Mouse (Mus musculus) layer of hippocampus, postnatal 36 days (tissue): ENCODE results near the gene Gm45234. TPM values are rescaled to one million over a fixed set of nuclear protein-coding genes. Genes with fewer than 3 reads are reported as not detected.

Source experiments
- DNase-seq, 2 experiments: peaks; one replicate each; pipeline ENCODE4 v3.0.0; 2022
- total RNA-seq, 2 experiments: library from RNA; stranded (reverse); gene quantifications; 2 replicates each; pipeline ENCODE4 v1.2.3; 2021

The Gm45234 gene
- total RNA-seq, 2 experiments from 2014 or later: not detected

DNA sequence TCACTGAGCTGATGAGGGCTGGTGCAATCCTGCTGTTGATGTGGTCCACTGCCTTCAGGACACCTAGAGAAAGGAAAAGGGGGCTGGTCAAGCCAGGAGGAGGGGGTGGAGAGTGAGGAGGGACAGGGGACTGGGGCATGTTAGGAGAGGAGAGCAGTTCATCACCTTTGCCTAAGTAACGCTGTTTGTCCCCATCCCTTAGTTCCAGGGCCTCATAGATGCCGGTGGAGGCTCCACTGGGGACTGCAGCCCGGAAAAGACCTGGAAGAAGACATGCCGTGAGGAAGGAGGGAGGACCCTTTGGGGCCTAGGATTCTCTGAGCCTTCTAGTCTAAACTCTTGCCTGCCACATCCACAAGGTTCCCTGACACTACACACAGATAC is 11.7 kb upstream of the Gm45234 start:
- no peak for DNase-seq

DNA sequence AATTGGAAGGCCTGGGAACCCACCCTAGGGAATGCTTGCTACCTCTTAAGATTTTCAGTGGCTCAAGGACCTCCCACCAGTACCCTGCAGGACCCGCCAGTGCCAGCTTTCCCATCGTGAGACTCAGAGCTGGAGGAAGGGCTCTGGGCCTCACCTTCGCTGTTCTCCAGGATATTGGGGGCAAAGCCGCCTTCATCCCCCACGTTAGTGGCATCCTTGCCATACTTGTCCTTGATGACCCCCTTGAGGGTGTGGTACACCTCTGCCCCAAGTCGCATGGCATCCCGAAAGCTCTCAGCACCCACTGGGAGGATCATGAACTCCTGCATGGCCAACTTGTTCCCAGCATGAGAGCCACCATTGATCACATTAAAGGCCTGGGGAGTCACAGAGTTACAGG is 10.1 kb upstream of the Gm45234 start:
- DNase-seq: no peak

DNA sequence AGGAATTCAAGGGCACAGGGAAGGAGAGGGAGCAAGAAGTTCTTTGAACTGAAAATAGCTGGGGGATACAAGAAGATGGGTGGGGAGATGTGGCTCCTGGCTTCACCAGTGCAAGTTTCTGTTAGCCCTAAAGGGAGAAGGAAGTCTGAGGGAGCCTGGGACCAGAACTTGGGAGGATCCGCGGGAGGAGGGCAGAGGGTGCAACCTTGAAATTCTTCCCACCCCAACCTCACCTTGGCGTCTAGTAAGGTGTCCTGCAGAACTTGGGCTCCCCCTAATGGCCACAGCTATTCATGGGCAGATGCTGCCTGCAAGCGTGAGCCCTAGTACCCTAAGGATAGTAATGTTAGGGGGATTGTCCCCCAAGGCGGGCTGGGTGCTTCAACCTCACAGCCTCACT is 3.4 kb upstream of the Gm45234 start:
- DNase-seq: peak; percentile 78 to 79

DNA sequence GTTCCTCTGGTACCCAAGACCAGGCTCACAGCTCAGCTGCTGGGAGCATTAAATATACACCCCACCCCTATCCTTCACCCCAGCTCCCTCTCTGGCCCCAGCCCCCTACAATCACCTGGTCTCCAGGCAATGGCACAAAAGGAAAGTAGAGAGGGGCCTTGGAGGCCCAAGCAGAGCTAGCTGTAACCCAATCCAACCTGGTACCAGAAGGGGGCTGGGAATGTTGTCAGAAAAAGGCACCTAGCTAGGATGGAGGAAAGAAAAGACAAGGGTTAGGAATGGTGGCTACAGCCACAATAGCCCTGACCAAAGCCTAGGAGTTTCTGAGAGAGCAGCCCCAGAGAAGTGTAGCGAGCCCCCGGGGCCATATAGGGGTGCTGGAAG is 3.0 kb upstream of the Gm45234 start:
- DNase-seq: no peak

DNA sequence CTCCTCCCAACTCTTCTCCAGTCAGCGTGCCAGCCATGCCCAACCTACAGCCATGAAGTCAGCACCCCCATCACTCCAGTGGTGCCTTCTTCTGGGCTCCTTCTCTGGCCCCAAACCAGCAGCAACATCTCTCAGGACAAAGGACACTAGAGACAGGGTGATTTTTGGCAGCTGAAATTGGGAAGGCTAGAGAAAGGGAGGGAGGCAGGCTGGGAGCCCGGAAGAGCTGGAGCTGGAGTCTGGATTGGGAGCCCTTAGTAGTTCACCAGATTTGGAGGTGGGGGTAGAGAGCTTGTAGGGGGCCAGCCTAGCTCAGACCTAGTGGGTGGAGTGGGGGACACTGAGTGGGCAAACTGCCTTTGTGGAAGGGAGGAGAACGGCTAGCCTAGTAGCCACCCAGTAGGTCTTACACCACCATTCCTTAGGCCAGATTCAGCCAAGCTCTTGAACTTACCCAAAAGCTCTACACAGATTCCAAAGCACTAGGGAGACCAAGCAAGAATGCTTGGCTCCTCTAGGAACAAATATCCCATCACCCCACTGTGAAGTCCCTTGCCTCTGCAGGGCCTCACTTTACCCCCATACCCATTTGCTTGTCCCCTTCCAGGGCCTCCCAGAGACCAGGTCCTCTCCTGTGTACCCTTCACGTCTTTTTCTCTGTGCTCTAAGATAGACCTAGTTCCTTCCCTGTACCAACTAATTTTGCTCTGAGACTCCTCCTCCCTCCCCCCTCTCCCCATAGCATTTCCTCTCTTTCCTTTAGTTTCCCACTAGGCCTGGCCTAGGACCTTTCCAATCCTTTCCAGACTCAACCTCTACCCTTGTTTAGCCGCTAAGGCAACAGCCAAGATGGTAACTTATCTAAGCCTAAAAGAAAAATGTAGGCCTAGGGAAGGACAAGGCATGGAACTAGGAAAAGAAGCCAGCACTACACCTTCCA is 2.4 kb upstream of the Gm45234 start:
- DNase-seq: peak; percentile 56 to 64

DNA sequence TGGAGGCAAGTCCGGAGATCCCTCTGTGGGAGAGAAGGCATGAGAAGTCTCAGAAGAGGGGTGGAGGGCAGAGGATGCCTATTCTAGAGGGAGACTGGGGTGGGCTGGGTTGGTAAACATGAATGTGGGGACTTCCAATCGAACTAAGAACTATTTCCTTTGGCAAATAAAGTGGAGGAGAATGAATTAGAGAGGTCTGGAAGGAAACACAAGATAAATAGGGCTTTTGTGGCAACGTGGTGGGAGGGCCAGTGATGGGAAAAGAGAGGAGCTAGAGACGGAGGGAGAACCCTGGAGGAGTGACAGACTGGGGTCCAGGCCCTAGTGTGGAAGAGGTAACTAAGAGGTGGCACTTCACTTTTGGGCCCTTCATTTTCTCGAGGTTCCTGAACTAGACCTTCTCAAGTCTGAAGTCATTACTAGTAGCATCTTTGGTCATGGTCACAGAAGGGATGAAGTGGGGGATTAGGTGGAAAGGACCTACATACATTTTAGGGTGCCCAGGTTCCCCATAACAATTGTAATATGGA is 1.6 kb upstream of the Gm45234 start:
- DNase-seq: no peak

DNA sequence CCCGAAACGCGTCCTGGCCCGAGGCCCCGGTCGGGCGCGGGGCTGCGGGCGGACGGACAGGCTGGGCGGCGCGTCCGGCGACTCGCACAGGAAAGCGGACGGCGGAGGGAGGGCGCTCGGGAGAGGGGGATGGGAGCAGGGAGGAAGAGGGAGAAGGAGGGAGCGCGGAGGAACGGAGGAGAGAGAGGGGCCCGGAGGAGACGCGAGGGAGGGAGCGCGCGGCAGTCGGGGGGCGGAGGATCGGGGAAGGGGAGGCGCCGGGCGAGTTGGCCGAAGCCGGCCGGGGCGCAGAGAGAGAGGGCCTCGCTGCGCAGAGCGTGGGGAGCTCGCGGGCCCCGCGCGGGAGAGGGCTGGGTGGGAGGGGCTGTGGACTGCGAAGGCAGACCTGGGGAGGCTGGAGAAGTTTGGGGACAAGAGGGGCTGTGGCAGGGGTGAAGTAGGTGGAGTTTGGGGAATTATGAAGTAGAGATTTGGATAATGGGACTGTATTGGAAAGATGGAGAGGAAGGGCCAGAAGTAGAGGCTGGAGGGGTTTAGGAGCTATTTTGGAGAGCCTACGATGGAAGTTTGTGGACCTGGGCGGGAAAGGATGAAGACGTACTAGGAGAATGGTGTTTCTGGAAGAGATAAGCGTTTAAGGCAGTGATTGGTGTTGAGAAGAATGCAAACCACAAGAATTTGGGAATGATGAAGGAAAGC is 980 bp upstream of the Gm45234 start:
- DNase-seq: peak; percentile 79 to 83

DNA sequence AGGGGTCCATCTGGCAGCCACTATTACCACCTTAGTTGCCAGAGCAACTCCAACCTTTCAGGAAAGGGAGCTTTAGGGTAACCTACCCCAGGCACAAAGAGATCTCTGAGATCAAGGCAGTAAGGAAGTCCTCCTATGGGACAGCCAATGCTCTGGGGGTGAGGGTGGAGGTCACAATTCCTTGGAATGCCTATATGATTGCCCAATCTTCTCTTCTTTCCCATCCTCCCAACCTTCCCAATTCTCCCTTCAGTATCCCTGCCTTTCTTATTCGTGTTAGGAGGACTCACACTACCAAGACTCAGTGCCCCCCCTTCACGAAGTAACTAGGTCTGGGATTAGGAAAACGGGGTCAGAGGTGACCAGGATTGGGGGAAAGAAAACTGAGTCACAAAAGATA is 515 bp downstream of the Gm45234 start:
- no peak for DNase-seq

DNA sequence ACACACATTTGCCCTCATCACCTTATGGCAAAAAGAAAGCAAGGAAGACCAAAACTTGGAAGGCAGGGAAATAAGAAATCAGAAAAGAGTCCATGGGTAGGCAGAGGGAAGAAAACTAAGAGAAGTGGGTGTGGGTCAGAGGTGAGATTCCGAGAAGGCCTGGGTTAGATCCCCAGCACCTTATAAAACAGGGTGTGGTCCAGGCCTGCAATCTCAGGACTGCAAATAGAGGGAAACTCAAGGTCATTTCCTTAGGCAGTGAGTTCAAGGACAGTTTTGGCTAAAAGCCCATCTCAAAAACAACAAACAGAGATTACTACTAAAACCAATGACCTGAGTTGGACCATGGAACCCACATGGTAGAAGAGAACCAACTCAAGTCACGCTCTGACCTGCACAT is 2.0 kb downstream of the Gm45234 start:
- DNase-seq: no peak

DNA sequence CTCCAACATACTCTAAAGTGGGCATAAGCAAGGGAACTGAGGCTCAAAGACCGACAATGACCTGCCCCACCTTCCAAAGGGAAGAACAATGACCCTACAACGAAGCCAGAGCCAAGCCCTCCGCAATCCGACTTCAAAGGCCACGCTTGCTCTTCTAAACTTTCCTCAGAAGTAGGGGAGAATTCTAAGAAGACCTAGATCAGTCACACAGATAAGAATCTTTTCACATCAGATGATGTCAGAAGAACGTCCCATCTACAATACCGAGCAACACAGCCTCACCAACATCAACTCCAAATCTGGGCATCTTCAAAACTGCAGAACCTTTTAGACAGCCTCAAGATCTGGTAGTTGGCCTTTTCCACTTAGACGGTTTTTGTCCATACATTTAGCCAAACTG is 5.4 kb downstream of the Gm45234 start:
- no peak for DNase-seq

DNA sequence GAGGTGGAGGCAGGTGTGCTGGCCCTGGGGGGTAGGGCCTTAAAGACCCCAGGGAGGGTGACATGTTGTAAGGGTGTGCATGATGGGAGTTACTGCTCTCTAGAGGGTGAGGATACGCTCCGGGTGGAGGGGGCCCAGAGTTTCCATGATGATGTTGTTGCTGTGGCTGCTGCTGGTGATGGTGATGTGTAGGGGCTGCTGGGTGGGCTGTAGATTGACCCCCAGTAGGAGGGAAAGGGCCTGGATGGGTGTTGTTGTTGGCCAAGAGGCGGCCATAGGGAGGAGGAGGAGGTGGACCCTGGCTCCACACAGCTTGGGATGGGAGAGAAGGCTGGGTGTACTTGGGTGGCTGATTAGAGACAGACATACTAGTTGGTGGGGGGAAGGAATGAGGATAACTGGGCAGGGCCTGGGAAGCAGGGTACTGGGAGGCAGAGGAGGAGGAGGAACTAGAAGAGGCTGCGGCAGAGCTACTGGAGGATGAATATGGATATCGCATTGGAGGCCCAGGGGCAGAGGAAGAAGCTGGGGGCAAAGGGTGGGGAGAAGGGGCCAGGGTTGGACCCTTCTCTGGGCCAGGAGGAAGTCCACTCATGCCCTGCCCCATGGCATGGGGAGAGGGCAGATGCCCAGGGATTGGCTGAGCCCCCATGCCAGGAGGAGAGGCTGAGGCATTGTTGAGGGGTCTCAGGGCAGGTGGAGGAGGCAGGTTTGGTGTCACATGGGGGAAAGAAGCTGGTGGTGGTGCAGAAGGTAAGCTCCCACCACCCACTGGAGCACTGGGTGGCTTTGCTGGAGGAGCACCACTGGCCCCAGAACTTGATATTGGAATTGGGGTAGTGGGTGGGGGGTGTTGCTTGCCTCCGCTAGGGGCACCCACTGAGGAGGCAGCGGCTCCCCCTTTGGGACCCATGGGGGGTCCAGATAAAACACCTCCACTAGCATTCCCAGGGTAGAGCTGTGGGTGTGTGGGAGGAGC is 8.9 kb downstream of the Gm45234 start:
- DNase-seq: no peak

DNA sequence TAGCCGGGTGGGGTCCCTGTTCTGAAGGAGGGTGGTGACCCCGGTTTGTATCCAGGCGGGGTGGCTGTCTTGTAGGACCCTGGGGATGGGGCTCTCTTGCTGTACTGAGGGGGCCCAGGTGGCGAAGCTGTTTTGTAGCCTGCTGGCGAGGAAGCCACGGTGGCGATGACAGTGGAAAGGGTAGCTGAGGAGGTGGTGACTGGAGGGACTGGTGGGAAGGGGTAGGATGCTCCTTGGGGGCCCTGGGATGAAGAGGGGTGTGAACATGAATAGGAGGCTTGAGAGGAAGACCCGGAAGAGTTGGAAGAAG is 9.6 kb downstream of the Gm45234 start:
- peak in 1 of 2 experiments; percentile 46 for DNase-seq

DNA sequence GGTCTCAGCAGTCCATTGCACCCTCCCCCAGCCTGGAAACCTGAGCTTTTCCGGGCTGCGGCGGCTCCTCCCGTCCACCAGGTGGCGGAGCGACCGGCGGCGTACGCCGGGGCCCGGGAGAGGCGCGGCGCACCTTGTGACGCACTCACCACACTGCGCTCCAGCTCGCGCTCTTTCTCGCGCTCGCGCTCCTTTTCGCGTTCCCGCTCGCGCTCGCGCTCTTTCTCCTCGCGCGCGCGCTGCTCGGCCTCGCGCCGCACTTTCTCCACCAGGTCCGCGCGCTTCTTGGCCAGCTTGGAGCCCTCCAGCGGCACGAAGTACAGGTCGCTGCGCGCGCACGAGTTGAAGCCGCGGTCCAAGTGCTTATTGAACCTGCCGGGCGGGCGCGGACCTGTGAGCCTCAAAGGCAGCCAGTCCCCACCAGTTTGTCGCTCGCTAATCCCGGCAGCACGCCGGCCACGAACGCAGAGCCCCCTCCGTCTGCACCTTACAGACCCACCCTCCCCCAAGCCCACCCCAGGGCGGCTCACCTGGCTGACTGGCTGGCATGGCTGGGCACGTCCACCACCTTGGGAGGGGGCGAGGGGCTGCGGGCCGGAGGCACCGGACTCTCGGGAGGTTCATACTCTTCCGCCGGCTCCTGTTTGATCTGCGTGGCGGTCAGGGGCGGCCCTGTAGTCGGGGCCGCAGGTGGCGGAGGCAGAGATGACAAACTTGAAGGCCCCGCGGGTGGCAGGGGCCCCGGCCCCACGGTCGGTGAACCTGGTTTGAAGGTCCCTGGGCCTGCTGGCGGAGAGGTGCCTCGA is 10.1 kb downstream of the Gm45234 start:
- DNase-seq: peak; percentile 92 to 93

DNA sequence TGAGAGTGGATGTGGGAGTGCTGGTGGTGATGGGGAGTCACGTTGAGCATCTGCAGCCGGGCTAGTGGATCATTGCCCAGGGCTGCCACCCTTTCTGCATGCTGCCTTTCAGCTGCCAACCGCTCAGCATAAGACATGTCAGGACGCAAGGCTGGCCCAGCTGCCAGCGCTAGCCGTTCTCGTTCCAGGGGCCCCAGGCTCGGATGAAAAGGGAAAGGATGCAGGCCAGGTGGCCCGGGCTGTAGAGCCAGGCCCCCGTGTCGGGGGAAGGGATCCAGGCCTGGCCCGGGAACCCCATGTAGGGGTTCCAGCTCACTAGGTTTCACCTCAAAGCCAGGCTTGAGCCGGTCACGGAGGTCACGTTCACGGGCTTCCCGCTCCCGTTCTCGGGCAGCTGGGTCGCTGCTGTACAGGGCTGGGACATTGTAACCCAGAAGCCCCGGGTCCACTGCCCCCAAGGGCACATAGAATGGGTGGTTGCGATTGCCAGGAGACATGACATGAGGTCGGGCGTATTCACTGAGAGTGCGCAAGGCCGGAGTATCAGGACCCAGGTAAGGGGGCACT is 11.0 kb downstream of the Gm45234 start:
- no peak for DNase-seq

DNA sequence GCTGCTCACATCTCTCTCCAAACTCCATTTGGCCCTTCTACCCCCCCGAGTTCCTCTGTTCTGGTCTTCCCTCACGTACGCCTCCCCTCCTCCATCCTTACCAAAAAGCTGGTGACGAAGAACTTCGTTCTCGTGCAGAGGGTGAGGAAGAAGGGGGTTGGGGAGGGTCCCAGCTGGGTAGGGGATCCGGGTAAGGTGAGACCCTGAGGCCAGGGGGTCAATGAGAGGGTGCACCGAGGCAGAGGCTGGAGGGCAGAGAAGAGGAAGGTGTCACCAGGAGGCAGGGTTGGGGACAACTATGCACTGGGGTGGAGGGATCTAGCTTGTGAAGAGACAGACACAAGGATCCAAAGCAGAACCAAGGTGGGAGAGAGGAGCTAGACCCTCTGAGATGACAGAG is 12.2 kb downstream of the Gm45234 start:
- no peak for DNase-seq

DNA sequence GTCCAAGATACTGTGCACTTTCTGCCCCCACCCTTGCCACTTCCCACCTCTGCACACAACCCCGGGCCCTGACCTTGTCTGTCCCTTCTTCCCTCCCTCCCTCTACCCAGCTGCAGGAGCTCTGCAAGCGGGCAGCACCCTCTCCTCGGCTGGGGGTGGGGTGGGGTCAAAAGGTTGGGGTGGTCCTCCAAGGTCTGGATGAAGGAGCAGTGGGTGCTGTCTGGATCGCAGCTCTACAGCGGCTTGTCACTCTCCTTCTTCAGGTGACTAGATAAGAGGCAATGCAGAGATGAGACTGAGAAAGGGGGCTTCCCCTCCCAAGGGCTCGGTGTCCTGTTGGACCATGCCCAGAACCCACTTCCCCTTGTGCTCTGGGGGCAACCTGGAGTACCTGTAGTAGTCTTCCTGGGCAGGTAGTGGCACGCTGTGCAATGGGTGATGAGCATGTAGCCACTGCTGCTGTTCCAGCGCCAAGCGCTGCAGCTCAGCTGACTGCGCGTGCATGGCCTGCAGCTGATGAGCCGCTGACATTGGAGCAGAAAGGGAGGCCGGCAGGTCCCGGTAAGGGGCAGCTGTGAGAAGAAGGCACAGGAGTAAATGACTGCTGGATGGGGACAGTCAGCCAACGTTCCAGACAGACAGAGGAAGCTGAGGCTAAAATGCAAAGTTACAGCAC is 12.8 kb downstream of the Gm45234 start:
- no peak for DNase-seq

DNA sequence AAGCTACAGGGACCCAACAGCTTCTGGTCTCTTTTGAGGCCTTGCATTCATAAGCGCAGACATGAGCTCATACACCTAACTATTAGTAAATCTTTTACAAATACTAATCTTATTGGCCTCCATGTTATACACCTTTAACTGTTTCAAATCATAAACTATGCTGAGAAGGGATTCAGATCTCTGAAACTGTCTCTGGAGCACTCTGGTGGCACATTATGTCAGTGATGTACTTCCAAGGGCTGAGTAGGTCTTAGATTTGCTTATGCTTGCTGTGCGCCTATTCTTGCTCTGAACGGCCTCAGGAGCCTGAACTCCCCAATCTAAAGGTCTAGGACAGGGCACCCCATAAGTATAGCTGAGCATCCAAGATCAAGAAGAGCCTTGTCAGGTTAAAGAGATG is 14.0 kb downstream of the Gm45234 start:
- no peak for DNase-seq

DNA sequence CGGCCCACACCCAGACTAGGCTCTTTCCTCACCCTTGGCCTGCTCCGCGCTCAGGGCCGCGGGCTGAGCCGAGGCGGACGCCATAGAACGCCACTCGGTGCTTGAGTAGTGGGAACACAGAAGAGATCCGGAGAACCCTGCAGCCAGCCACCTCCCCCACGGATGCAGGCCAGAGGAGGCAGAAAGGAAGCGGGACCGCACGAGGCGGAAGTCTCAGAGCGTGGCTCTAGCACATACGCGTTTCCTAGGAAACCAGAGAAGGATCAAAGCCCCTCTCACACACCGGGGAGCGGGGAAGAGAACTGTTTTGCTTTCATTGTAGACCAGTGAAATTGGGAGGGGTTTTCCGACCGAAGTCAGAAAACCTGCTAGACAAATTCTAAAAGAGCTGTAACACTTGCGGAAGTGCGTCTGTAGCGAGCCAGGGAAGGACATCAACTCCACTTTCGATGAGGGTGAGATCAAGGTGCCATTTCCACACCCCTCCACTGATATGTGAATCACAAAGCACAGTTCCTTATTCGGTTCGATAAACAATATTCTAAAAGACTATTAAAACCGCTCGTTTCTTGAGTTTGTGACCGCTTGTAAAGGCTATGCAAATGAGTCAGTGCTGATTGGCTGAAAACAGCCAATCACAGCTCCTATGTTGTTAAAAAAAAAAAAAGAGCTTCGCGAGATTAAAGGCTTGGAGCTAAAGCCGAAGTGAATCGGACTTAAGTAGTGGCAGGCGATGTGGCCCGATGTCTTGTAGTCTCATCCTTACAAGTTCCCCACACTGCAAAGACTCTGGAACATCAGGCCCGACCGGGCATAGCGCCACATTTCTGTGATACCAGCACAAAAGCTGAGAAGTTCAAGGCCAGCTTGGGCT is 14.7 kb downstream of the Gm45234 start, which contains the start of gene Grcc10:
TSS of gene Grcc10 (minus strand) at position 487 of the 874 bp plus-strand sequence.
- DNase-seq: peak; percentile 87 to 91

DNA sequence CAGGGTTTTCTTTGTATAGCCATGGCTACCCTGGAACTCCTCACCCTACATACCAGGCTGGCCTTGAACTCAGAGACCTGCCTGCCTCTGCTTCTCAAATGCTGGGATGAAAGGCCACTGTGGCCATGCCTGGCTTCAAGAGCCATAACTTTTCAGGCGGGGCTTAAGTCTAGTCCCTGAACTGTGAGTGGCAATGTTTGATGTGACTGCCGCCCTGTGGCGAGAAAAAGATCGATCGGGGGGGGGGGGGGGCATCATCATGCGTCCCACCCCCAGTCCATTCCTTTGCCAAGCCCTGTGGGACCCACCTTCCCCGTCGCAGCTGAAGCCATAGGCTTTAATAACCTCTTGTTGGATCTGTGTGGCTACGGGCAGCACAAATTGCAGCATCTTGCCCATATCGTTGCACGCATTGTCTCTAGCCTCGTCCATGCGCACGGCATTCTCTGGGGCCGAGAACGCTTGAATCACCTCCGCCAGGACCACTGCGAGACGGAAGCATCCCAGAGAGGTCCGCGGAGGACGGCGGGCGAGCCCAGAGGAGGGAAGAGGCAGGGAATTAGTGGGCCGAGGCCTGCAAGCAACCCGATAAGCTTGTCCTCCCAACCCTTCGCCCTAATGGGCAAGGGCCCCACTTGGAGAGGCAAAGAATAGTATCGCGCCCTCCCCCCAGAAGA is 15.5 kb downstream of the Gm45234 start:
- no peak for DNase-seq
